Mouse (Mus musculus) small intestine, adult 2 months (tissue): Measurements from ENCODE around the gene Mcur1.

Source experiments
- CTCF ChIP-seq: fragments of 200-500 bp; IDR thresholded peaks from 2 replicates; pipeline ENCODE4 v1.5.1; 2012; ENCODE audit warnings: low read depth, mild to moderate bottlenecking, control low read depth, inconsistent platforms, low read length, moderate library complexity, mixed read lengths; ENCODE audit not compliant: insufficient replicate concordance, insufficient read length; ENCODE audit errors: extremely low read depth
- POLR2A ChIP-seq: fragments of 200-500 bp; IDR thresholded peaks from 2 replicates; pipeline ENCODE4 v1.6.1; 2012; ENCODE audit warnings: low read depth, mild to moderate bottlenecking, control low read depth, inconsistent platforms, low read length, moderate library complexity

DNA sequence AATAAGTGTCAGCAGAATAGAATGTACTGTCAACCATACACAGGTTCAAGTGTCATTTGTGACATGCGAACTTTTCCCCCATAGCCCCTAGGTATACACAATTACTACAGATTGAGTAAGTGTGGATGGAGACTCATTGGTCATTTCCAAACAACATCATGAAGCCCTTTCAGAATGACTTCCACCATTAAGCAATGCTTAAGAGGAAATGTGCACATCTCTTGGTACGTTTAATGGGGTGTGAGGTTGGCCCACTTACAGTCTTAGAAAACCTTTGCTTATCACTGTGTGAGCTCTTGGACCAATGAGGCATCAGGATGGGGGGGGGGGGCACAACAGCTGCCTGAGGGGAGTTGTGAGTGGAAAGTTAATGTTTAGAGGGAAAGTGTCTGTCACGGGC, 54.2 kb downstream of the Mcur1 start:
- TF ChIP-seq POLR2A, result no peak
- no peak for TF ChIP-seq CTCF
